Mouse (Mus musculus): Measurements from ENCODE around the gene Dse.

DNA sequence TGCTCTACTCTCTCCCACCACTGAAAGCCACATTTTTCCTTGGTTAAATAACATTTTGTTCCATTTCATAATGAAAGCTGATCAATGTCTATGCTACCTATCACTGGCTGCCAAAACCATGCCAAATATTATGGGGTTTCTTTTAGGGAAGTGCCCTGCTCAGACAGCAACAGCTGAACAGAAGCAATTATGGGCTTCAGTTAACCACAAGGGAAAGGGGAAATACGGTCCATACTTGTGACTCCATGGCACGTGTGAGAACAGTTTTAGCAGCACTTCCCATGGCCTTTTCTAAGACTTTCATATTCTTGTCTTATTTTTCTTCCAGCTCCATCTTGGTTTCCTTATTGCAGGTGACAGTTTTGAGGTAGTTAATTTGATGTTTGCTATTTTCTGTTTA lies 76.2 kb downstream of the Dse start:
- TF ChIP-seq CTCF (IDR thresholded peaks at IDR 0.05; ENCODE audit: low read depth, low read length) = no peak
- no peak for TF ChIP-seq POLR2A (IDR thresholded peaks at IDR 0.05; ENCODE audit: extremely low read depth, insufficient read depth, low read length)

Measured in liver, adult 2 months (tissue).